Mouse (Mus musculus) CD4-positive naive resting alpha-beta T cell, adult 76 days (primary cell): ENCODE measurements around the gene Akr1c20. TPM values are rescaled to one million over a fixed set of nuclear protein-coding genes. Genes with fewer than 3 reads are reported as not detected.

ENCODE experiments used
- total RNA-seq: library from RNA; stranded (reverse); gene quantifications from one replicate; pipeline ENCODE4 v1.2.4, GENCODE M21; 2023

The Akr1c20 gene
- not detected for total RNA-seq

DNA sequence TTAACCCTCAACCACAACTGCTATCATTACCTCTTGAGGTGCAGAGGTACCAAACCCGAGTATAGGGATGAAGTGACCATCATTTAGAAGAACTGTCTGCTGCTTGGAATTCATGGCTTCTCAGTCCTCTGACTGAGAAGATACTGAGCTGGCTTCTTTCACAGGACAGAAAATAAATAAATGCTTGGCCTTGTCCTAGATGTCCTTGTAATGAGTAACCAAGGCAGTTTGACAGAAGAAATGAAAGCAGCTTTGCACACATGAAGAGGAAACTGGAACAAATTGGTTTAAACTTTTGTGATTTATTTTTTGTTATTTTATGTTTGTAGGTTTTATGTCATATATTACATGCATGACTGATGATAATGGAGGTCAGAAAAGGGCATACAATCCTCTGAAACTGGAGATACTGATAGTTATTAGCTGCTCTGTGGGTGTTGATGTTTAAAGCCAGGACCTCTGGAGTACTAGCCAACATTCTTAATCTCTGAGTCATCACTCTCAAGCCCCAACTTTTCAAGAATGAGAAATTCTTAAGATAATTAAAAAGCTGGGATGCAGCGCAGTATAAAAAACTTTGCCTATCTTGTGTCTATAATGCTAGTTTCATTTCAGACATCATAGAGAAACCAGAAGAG, at the start of gene Akr1c20:
Gene Akr1c20 (minus strand): TSS at position 145 of the 638 bp plus-strand sequence.

Other genes with a start within 250 kb of the Akr1c20 start
- gene Akr1c12, start 243.9 kb downstream of the Akr1c20 start, total RNA-seq: 1.9 TPM
- gene Akr1c6, start 89.0 kb downstream of the Akr1c20 start, total RNA-seq: not detected
- gene Akr1c21, start 50.7 kb upstream of the Akr1c20 start, total RNA-seq: not detected
- 3.1 TPM for gene Akr1e1, start 85.8 kb upstream of the Akr1c20 start, total RNA-seq